Comparison of ENCODE assay signal across 7 mouse cellular contexts in the genomic region with DNA sequence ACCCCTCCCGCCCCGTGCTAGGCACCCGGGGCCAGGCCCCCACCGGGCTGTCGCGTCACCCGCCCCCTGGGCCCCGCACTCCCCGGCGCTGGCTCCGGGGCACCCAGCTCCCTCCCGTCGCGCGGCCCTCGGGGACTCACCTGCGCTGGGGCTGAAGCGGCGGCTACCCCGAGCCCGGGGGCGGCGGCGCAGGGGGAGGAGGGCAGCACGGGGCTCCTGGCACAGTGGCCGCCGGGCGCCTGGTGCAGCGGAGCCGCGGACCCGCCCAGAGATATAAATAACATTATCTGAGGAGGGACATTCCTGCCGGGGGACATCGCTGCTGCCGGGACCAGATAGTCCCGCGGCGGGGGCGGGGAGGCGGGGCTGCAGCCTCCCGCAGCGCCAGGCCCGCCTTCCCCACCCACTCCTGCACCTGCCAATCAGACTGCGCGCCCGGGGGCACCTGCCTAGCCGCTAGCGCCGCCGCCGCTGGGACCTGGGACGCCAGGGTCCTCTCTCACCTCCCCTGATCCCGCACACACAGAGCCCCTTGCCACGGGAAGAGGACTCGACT. TPM values are rescaled to one million over a fixed set of nuclear protein-coding genes. Genes with fewer than 3 reads are reported as not detected.
DNase-seq lines count a peak whose midpoint lies in the region; ATAC-seq and TF ChIP-seq lines count a peak whose summit lies in the region.

No protein-coding gene starts in this region.

- 0 out of 2 replicates have a peak, but pooled peaks have one; percentile 2 for TF ChIP-seq CTCF in intestine, postnatal 0 days (IDR thresholded peaks at IDR 0.05; ENCODE audit: low read depth)
- TF ChIP-seq CTCF in small intestine, adult 2 months (IDR thresholded peaks at IDR 0.05; ENCODE audit: extremely low read depth, insufficient read length, insufficient replicate concordance, low read depth, low read length) = no peak

- TF ChIP-seq POLR2A in small intestine, adult 2 months (IDR thresholded peaks at IDR 0.05; ENCODE audit: low read depth, low read length) = no peak

- peak overlapping the region; percentile 48 for H3K9ac ChIP-seq in intestine, postnatal 0 days (ENCODE audit: low read depth, low read length)
- peak overlapping the region; percentile 64 for H3K9ac ChIP-seq in limb, embryonic 12.5 days (replicated peaks)
- peak overlapping the region; percentile 59 for H3K9ac ChIP-seq in midbrain, embryonic 12.5 days (replicated peaks)

- H3K4me1 ChIP-seq in embryonic facial prominence, embryonic 10.5 days = peaks cover 30% of the 10 kb centered on the region
- H3K4me1 ChIP-seq in intestine, postnatal 0 days (replicated peaks; ENCODE audit: control insufficient read depth, insufficient read depth, low read length) = 0 out of 2 replicates have a peak, but pooled peaks cover 3% of the 10 kb centered on the region
- peaks cover 35% of the 10 kb centered on the region for H3K4me1 ChIP-seq in limb, embryonic 12.5 days (replicated peaks)
- H3K4me1 ChIP-seq in midbrain, embryonic 12.5 days = peaks cover 15% of the 10 kb centered on the region
- peaks cover 4% of the 10 kb centered on the region; the same call in 1 of the 2 replicates for H3K4me1 ChIP-seq in small intestine, adult 2 months (ENCODE audit: control insufficient read depth, insufficient read depth, insufficient read length, low read length)

- peaks cover 81% of the 10 kb centered on the region for H3K27me3 ChIP-seq in embryonic facial prominence, embryonic 10.5 days (replicated peaks; ENCODE audit: low read depth, poor library complexity, severe bottlenecking)
- peaks cover 42% of the 10 kb centered on the region for H3K27me3 ChIP-seq in intestine, postnatal 0 days (replicated peaks; ENCODE audit: control insufficient read depth, insufficient read depth, low read length)
- H3K27me3 ChIP-seq in limb, embryonic 12.5 days = peaks cover 63% of the 10 kb centered on the region
- peaks cover 64% of the 10 kb centered on the region for H3K27me3 ChIP-seq in midbrain, embryonic 12.5 days
- peaks cover 54% of the 10 kb centered on the region for H3K27me3 ChIP-seq in small intestine, adult 2 months (ENCODE audit: control insufficient read depth, insufficient read depth, low read length)

- H3K36me3 ChIP-seq in embryonic facial prominence, embryonic 10.5 days (replicated peaks) = no peaks in the 10 kb centered on the region
- H3K36me3 ChIP-seq in intestine, postnatal 0 days (ENCODE audit: control insufficient read depth, insufficient read depth) = no peaks in the 10 kb centered on the region
- H3K36me3 ChIP-seq in limb, embryonic 12.5 days = no peaks in the 10 kb centered on the region
- H3K36me3 ChIP-seq in midbrain, embryonic 12.5 days = no peaks in the 10 kb centered on the region
- H3K36me3 ChIP-seq in small intestine, adult 2 months (ENCODE audit: control insufficient read depth, insufficient read depth, low read length) = no peaks in the 10 kb centered on the region

- H3K4me2 ChIP-seq in intestine, postnatal 0 days (replicated peaks; ENCODE audit: low read depth) = peak overlapping the region; percentile 100
- H3K4me2 ChIP-seq in limb, embryonic 12.5 days = peak overlapping the region; percentile 100
- H3K4me2 ChIP-seq in midbrain, embryonic 12.5 days (replicated peaks) = peak overlapping the region; percentile 100

- WGBS in embryonic facial prominence, embryonic 10.5 days = under 1% methylated on average over 55 of the region's 55 CpGs
- WGBS in intestine, postnatal 0 days = 0% methylated on average over 52 of the region's 55 CpGs
- 1% methylated on average over 49 of the region's 55 CpGs for WGBS in limb, embryonic 12.5 days
- 1% methylated on average over 41 of the region's 55 CpGs for WGBS in midbrain, embryonic 12.5 days
- 2% methylated on average over 53 of the region's 55 CpGs for WGBS in small intestine, adult 2 months

- peak overlapping the region; percentile 83 for H3K4me3 ChIP-seq in embryonic facial prominence, embryonic 10.5 days
- peak overlapping the region; percentile 69 for H3K4me3 ChIP-seq in intestine, postnatal 0 days (ENCODE audit: low read depth, low read length)
- peak overlapping the region; percentile 70 for H3K4me3 ChIP-seq in limb, embryonic 12.5 days (replicated peaks)
- H3K4me3 ChIP-seq in midbrain, embryonic 12.5 days = peak overlapping the region; percentile 71
- peak overlapping the region; percentile 96 for H3K4me3 ChIP-seq in small intestine, adult 2 months (ENCODE audit: low read depth, low read length)

- peak; percentile 49; the same call in 1 of the 2 replicates for ATAC-seq in intestine, postnatal 0 days
- ATAC-seq in limb, embryonic 12.5 days (ENCODE audit: insufficient number of reproducible peaks, insufficient read depth, low FRiP score, low TSS enrichment, low read depth) = peak; percentile 80
- peak; percentile 88 for ATAC-seq in midbrain, embryonic 12.5 days (ENCODE audit: low FRiP score, low read depth)

- DNase-seq in adrenal gland, postnatal 25 days = peak; percentile 82
- no peak for DNase-seq in embryonic facial prominence, embryonic 10.5 days (ENCODE audit: low spot score)
- DNase-seq in heart, adult 11 months = peak; percentile 99

- no peaks in the 10 kb centered on the region for H3K9me3 ChIP-seq in embryonic facial prominence, embryonic 10.5 days
- H3K9me3 ChIP-seq in intestine, postnatal 0 days (ENCODE audit: control insufficient read depth) = no peaks in the 10 kb centered on the region
- H3K9me3 ChIP-seq in limb, embryonic 12.5 days = no peaks in the 10 kb centered on the region
- H3K9me3 ChIP-seq in midbrain, embryonic 12.5 days = no peaks in the 10 kb centered on the region

- H3K27ac ChIP-seq in embryonic facial prominence, embryonic 10.5 days (replicated peaks) = peak overlapping the region; percentile 80
- H3K27ac ChIP-seq in intestine, postnatal 0 days (ENCODE audit: low read depth, low read length) = no peak overlapping the region
- no peak overlapping the region for H3K27ac ChIP-seq in limb, embryonic 12.5 days
- no peak overlapping the region for H3K27ac ChIP-seq in midbrain, embryonic 12.5 days (replicated peaks)
- H3K27ac ChIP-seq in small intestine, adult 2 months (ENCODE audit: insufficient read depth, low read depth, low read length) = no peak overlapping the region

RNA-seq across cellular contexts. Expression of a gene that starts 0.5 kb away (rescaled TPM):
- total RNA-seq in adrenal gland, postnatal 25 days (2021) = 60.7 and 63.5 TPM in 2 replicates
- polyA plus RNA-seq in embryonic facial prominence, embryonic 10.5 days (2016; fragmentation: Nextera tagmentation; extraction: Ambion mirVana) = 4.5 and 5.0 TPM in 2 replicates
- 0.26 and 0.35 TPM in 2 replicates for polyA plus RNA-seq in intestine, postnatal 0 days (2015; fragmentation: Nextera tagmentation; extraction: Ambion mirVana)
- polyA plus RNA-seq in limb, embryonic 12.5 days (2016; fragmentation: Nextera tagmentation; extraction: Ambion mirVana) = 1.3 and 1.7 TPM in 2 replicates
- polyA plus RNA-seq in midbrain, embryonic 12.5 days (2016; fragmentation: Nextera tagmentation; extraction: Ambion mirVana) = 2.4 and 2.6 TPM in 2 replicates
- polyA plus RNA-seq in small intestine, adult 2 months (2012; rRNA removed) = 0.60 TPM in 2 replicates

RNA-seq across cellular contexts. Expression of a gene that starts 55.5 kb away (rescaled TPM):
- total RNA-seq in adrenal gland, postnatal 25 days (2021) = 62.5 and 83.0 TPM in 2 replicates
- polyA plus RNA-seq in embryonic facial prominence, embryonic 10.5 days (2016; fragmentation: Nextera tagmentation; extraction: Ambion mirVana) = 97.1 and 101 TPM in 2 replicates
- 129 and 136 TPM in 2 replicates for polyA plus RNA-seq in intestine, postnatal 0 days (2015; fragmentation: Nextera tagmentation; extraction: Ambion mirVana)
- polyA plus RNA-seq in limb, embryonic 12.5 days (2016; fragmentation: Nextera tagmentation; extraction: Ambion mirVana) = 85.5 and 87.2 TPM in 2 replicates
- polyA plus RNA-seq in midbrain, embryonic 12.5 days (2016; fragmentation: Nextera tagmentation; extraction: Ambion mirVana) = 81.4 and 89.3 TPM in 2 replicates
- 20.3 and 20.9 TPM in 2 replicates for polyA plus RNA-seq in small intestine, adult 2 months (2012; rRNA removed)

RNA-seq across cellular contexts. Expression of a gene that starts 55.5 kb away (rescaled TPM):
- total RNA-seq in adrenal gland, postnatal 25 days (2021) = 11.1 and 15.0 TPM in 2 replicates
- polyA plus RNA-seq in embryonic facial prominence, embryonic 10.5 days (2016; fragmentation: Nextera tagmentation; extraction: Ambion mirVana) = 50.3 and 50.4 TPM in 2 replicates
- polyA plus RNA-seq in intestine, postnatal 0 days (2015; fragmentation: Nextera tagmentation; extraction: Ambion mirVana) = 13.1 and 13.5 TPM in 2 replicates
- polyA plus RNA-seq in limb, embryonic 12.5 days (2016; fragmentation: Nextera tagmentation; extraction: Ambion mirVana) = 41.7 and 45.4 TPM in 2 replicates
- polyA plus RNA-seq in midbrain, embryonic 12.5 days (2016; fragmentation: Nextera tagmentation; extraction: Ambion mirVana) = 34.7 and 36.9 TPM in 2 replicates
- polyA plus RNA-seq in small intestine, adult 2 months (2012; rRNA removed) = 9.1 and 27.1 TPM in 2 replicates
